Mouse (Mus musculus) small intestine, adult 2 months (tissue): ENCODE measurements around the gene Stoml2.

ENCODE experiments used
- CTCF ChIP-seq: fragments of 200-500 bp; IDR thresholded peaks from 2 replicates; pipeline ENCODE4 v1.5.1; 2012; ENCODE audit warnings: low read depth, mild to moderate bottlenecking, control low read depth, inconsistent platforms, low read length, moderate library complexity, mixed read lengths; ENCODE audit not compliant: insufficient replicate concordance, insufficient read length; ENCODE audit errors: extremely low read depth
- POLR2A ChIP-seq: fragments of 200-500 bp; IDR thresholded peaks from 2 replicates; pipeline ENCODE4 v1.6.1; 2012; ENCODE audit warnings: low read depth, mild to moderate bottlenecking, control low read depth, inconsistent platforms, low read length, moderate library complexity

DNA sequence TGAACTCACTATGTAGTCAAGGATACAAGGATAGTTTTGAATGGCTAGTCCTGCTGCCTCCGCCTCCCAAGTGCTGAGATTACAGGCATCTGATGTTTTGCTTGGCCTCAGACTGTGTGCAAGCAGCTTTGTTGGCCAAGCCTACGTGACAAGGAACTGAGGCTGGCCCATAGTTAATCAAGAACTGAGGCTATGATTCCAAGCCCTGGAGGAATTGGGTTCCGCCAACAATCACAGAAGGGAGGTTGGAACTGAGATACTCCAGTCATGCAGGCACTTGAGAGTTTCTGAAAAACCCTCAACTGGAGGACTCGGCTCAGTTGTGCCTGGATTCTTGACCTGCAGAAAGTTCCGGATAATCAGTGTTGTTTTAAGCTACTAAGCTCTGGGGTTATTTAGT lies 26.1 kb upstream of the Stoml2 start:
- TF ChIP-seq CTCF (no peak), POLR2A (no peak)
